Mouse (Mus musculus) brain, embryonic 14.5 days (tissue): ENCODE results near the gene Rcn3.

ENCODE experiments used
- CTCF ChIP-seq: fragments of 200-500 bp; IDR thresholded peaks from 2 replicates; pipeline ENCODE4 v1.5.1; 2012; ENCODE audit warnings: inconsistent platforms, mild to moderate bottlenecking, moderate library complexity, borderline replicate concordance; ENCODE audit not compliant: insufficient read depth, insufficient read length; ENCODE audit errors: extremely low read depth
- POLR2A ChIP-seq: fragments of 200-500 bp; IDR thresholded peaks from 2 replicates; pipeline ENCODE4 v1.6.1; 2012; ENCODE audit warnings: mild to moderate bottlenecking, inconsistent platforms, borderline replicate concordance; ENCODE audit not compliant: poor library complexity, insufficient read depth, insufficient read length, severe bottlenecking; ENCODE audit errors: extremely low read depth

DNA sequence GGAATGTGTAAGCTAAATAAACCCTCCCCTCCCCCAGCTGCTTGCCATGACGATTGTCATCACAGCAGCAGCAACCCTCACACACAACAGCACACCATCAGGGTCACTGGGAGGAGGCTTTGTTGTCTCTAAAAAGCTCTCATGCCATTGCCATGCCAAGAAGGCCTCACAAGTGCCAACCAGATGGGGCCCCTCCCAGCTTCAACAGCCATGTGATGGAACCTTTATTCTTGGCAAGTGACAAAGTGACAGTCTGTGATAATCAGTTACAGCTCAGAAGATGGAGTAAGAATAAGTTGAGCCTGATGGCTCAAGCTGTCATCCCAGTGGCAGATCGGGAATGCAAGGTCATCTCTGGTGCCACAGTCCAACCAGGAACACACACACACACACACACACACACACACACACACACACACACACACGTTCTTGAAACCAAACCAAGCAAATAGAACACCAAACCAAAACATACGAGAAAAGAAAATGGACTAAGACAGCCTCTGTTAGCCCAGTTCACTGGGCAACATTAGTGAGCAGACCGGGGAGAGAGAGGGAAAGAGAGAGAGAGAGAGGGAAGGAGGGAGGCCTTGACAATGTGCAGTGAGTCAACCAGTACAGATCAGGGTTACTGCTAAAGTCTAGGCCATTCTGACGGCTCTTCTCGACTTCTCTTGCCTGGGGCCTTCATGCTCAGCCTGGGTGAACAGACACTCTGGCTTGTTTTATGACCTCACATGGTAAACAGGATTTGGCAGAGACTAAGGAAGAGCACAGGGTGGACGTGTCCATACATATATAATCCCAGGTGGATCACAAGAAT lies 48.1 kb upstream of the Rcn3 start:
- TF ChIP-seq POLR2A: no peak
- no peak for TF ChIP-seq CTCF
